Mouse (Mus musculus) thymus, adult 2 months (tissue): Measurements from ENCODE around the gene Map3k20. TPM values are rescaled to one million over a fixed set of nuclear protein-coding genes. Genes with fewer than 3 reads are reported as not detected.

Source experiments
- DNase-seq: peaks from one replicate; pipeline ENCODE4 v3.0.0; 2021
- H3K27ac ChIP-seq: fragments of 200-500 bp; 2 replicates; pipeline ENCODE4 v1.5.1; 2012; ENCODE audit warnings: low read length, control low read depth; ENCODE audit not compliant: control insufficient read depth, insufficient read depth
- H3K27me3 ChIP-seq: fragments of 200-500 bp; 2 replicates; pipeline ENCODE4 v1.6.1; 2012; ENCODE audit warnings: mild to moderate bottlenecking, low read length, moderate library complexity, mixed read lengths; ENCODE audit not compliant: control insufficient read depth, insufficient read depth
- H3K36me3 ChIP-seq: fragments of 200-500 bp; 2 replicates; pipeline ENCODE4 v1.6.1; 2012; ENCODE audit warnings: mild to moderate bottlenecking, low read length, moderate library complexity; ENCODE audit not compliant: control insufficient read depth, insufficient read depth
- H3K4me1 ChIP-seq: fragments of 200-500 bp; replicated peaks from 2 replicates; pipeline ENCODE4 v1.6.1; 2012; ENCODE audit warnings: low read length; ENCODE audit not compliant: control insufficient read depth, insufficient read depth
- H3K4me3 ChIP-seq: fragments of 200-500 bp; 2 replicates; pipeline ENCODE4 v1.5.1; 2012; ENCODE audit warnings: mild to moderate bottlenecking, low read length, control low read depth, moderate library complexity; ENCODE audit not compliant: control insufficient read depth, insufficient read depth
- CTCF ChIP-seq: fragments of 200-500 bp; IDR thresholded peaks from 2 replicates; pipeline ENCODE4 v1.5.1; 2012; ENCODE audit warnings: mild to moderate bottlenecking, control low read depth, low read length, moderate library complexity, borderline replicate concordance; ENCODE audit not compliant: control insufficient read depth, poor library complexity, insufficient read depth; ENCODE audit errors: extremely low read depth
- POLR2A ChIP-seq: fragments of 200-500 bp; IDR thresholded peaks from 2 replicates; pipeline ENCODE4 v1.6.1; 2012; ENCODE audit warnings: mild to moderate bottlenecking, low read length, control low read depth, moderate library complexity; ENCODE audit not compliant: control insufficient read depth, poor library complexity, insufficient read depth; ENCODE audit errors: extremely low read depth
- WGBS: fragments of 180-500 bp; shearing (Covaris S2); methylation state at CpG from one replicate; pipeline ENCODE4 v1.1.7; 2018; 5-methylcytosine and 5-hydroxymethylcytosine counted together
- polyA plus RNA-seq: library from polyadenylated mRNA; depleted of rRNA; stranded (reverse); fragments of >200 nt; gene quantifications from 2 replicates; pipeline ENCODE4 v1.2.3, GENCODE M21; 2012

Map3k20 gene
- polyA plus RNA-seq, 1 experiment, result 8.3 TPM

GRCm38 (mm10) chr2:72288932-72289534, 3.6 kb downstream of the Map3k20 start:
- Histone ChIP-seq H3K4me3 (no peak overlapping the region), H3K27me3 (peaks cover 5% of the 10 kb centered on the region; the same call in 1 of the 2 replicates), H3K36me3 (no peaks in the 10 kb centered on the region), H3K4me1 (peaks cover 9% of the 10 kb centered on the region), H3K27ac (no peak overlapping the region)
- WGBS, result 90% methylated on average over 11 of the region's 11 CpGs
- DNase-seq, result no peak
- TF ChIP-seq CTCF, result no peak

DNA sequence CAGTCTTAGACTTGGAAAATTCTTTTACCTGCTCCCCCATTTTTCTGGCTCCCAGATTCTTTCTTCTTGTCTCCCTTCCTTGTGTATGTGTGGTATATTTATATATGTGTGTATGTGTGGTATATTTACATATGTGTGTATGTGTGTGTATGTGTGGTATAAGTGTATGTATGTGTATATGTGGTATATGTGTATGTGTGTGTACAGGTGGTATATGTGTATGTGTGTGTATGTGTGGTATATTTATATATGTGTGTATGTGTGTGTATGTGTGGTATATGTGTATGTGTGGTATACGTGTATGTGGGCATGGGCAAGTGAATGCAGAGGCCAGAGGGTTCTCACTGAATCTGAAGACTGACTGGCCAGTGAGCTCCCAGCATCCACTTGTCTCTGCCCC, 5.7 kb downstream of the Map3k20 start:
- H3K36me3 ChIP-seq, result no peaks in the 10 kb centered on the region
- no peak for DNase-seq
- TF ChIP-seq CTCF (no peak), POLR2A (no peak)
- WGBS, result 85% methylated on average over 1 of the region's 1 CpGs
- no peak overlapping the region for H3K4me3 ChIP-seq
- no peak overlapping the region for H3K27ac ChIP-seq
- peaks cover under 1% of the 10 kb centered on the region; the same call in 1 of the 2 replicates for H3K27me3 ChIP-seq
- H3K4me1 ChIP-seq, result peaks cover 4% of the 10 kb centered on the region

DNA sequence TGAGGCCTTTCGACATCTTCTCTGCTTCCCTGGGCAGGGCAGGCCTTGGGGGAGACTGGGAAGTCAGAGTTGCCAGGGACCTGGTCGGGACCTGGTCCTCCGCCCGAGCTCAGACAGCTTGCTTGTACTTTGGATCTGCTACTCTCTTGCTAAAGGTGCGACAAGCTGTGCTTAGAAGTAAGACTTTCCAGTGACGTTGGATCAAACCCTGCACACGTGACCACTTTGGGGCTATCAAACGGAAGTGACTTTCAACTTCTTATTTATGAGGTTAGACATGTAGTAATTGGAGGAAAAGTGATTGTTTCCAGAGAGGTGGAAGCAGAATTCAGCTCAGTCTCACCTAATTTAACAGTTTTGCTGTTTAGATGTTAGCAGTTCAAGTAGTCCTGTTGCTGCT, 7.1 kb downstream of the Map3k20 start:
- 62% methylated on average over 8 of the region's 8 CpGs for WGBS
- no peak overlapping the region for H3K27ac ChIP-seq
- H3K36me3 ChIP-seq, result no peaks in the 10 kb centered on the region
- H3K4me1 ChIP-seq, result peaks cover 3% of the 10 kb centered on the region
- no peak overlapping the region for H3K4me3 ChIP-seq
- no peak for TF ChIP-seq POLR2A
- TF ChIP-seq CTCF, result no peak
- no peak for DNase-seq
- H3K27me3 ChIP-seq, result no peaks in the 10 kb centered on the region; the same call in 1 of the 2 replicates

DNA sequence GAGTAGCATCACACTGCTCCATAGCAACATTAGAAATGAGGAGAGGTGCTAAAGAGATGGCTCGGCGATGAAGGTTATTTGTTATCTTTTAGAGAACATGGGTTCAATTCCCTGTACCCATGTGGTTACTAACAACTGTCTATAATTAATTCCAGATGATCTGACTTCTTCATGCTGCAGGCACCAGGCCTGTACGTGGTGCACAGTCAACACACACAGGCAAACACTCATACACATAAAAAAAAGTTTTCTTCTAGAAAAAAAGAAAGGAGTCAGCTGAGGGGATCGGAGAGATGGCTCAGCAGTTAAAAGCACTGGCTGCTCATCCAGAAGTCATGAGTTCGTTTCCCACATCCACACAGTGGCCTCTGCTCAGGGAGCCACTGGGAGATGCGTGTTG, 9.6 kb downstream of the Map3k20 start:
- no peak overlapping the region for H3K4me3 ChIP-seq
- no peak for DNase-seq
- H3K27ac ChIP-seq, result no peak overlapping the region
- 95% methylated on average over 6 of the region's 6 CpGs for WGBS
- TF ChIP-seq POLR2A (no peak), CTCF (no peak)
- H3K4me1 ChIP-seq, result peaks cover 3% of the 10 kb centered on the region
- no peaks in the 10 kb centered on the region for H3K36me3 ChIP-seq
- H3K27me3 ChIP-seq, result no peaks in the 10 kb centered on the region

- Histone ChIP-seq H3K4me3 (no peak overlapping the region), H3K36me3 (no peaks in the 10 kb centered on the region), H3K27ac (no peak overlapping the region), H3K27me3 (no peaks in the 10 kb centered on the region), H3K4me1 (peaks cover 3% of the 10 kb centered on the region)
- WGBS, result 95% methylated on average over 10 of the region's 10 CpGs
- TF ChIP-seq CTCF, result no peak
- no peak for TF ChIP-seq POLR2A
- DNase-seq, result no peak
Measured at GRCm38 (mm10) chr2:72296984-72297715, 11.7 kb downstream of the Map3k20 start.

DNA sequence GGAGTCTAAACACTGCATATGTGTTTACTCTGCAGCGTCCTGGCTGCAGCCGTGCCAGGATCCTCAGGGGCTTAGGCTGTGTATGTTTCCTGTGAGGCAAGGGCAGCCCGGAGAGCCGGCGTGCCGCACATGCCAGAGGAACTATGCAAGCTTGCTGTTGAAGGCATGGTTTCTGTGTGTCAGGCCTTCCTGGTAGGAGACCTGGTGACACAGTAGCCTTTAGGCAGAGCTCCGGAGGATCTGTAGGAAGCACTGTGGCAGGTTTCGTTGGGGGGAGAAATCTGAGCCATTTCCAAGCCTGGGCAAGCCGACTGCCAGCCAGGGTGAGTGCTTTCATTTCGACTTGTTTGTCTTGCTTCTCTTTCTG, 12.3 kb downstream of the Map3k20 start:
- no peak for DNase-seq
- TF ChIP-seq POLR2A, result no peak
- no peak for TF ChIP-seq CTCF
- no peaks in the 10 kb centered on the region for H3K36me3 ChIP-seq
- 86% methylated on average over 10 of the region's 10 CpGs for WGBS
- H3K27me3 ChIP-seq, result no peaks in the 10 kb centered on the region
- H3K27ac ChIP-seq, result no peak overlapping the region
- no peaks in the 10 kb centered on the region for H3K4me1 ChIP-seq
- H3K4me3 ChIP-seq, result peak overlapping the region; percentile 11; the same call in 1 of the 2 replicates
